Mouse (Mus musculus): ENCODE measurements around the gene Bag5.

The Bag5 gene

DNA sequence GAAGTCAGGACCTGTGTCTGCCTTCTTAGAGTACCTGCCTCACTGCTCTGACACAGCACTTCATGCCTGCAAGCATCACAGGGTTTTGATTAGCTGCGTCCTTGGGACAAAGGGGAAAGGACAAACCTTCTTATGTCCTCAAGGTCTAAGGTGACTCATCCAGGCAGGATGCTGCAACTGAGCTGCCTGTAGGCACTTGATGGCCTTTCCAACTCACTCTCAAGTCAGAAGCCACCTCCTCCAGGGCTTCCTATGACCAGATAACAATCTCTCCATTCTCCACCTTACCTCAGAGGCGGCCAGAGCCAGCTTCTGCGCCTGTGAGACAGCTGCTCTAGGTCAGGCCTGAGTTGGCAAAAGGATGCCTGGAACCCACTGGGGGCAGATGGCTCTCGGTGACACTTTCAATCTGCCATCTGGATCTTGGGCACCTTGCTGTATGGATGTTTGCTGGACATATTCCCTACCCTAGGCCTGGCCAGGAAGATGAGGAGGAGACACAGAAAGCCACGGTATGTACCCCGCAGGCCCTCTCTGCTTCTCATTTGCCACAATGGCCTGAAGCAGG, 14.6 kb downstream of the Bag5 start:
- DNase-seq (ENCODE audit: extremely low spot score, low spot score) = no peak

DNA sequence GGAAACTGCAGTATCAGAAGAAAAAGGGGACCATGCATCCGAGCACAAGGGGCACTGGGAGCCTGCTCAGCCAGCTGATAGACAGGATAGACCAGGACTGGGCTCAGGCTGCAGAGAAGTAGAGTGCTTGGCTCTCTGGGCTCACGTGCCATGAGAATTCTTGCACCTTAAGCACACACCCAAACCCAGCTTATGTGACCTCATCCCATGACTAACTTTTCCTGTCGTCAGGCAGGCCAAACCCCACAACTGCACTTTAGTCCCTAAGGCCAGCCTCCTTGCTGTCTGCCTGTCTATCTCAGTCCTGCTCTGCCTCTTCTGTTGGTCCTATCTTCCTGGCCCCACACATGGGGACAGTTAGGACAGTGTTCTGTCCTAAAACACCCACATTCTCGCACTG, 15.3 kb downstream of the Bag5 start:
- DNase-seq (ENCODE audit: extremely low spot score, low spot score) = no peak

DNA sequence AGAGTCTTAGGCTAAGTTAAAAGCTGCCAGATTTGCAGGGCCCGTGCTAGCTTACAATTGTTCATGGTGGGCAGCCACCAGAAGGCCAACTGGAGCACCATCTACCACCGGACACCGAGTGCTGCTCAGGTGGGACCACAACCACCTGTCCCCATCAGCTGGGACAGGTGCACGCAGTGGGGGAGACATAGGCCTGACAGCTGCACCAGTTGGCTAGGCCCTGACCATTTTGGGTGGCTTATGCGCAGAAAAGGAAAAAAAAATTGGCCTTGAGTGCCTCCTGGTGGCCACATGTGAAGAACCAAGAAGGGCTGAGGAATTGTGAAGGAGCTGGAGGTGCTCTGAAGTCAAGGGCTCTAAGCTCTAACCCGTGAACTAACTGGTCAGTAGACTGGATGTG, 16.8 kb downstream of the Bag5 start:
- DNase-seq (ENCODE audit: extremely low spot score, low spot score) = peak; percentile 78

DNA sequence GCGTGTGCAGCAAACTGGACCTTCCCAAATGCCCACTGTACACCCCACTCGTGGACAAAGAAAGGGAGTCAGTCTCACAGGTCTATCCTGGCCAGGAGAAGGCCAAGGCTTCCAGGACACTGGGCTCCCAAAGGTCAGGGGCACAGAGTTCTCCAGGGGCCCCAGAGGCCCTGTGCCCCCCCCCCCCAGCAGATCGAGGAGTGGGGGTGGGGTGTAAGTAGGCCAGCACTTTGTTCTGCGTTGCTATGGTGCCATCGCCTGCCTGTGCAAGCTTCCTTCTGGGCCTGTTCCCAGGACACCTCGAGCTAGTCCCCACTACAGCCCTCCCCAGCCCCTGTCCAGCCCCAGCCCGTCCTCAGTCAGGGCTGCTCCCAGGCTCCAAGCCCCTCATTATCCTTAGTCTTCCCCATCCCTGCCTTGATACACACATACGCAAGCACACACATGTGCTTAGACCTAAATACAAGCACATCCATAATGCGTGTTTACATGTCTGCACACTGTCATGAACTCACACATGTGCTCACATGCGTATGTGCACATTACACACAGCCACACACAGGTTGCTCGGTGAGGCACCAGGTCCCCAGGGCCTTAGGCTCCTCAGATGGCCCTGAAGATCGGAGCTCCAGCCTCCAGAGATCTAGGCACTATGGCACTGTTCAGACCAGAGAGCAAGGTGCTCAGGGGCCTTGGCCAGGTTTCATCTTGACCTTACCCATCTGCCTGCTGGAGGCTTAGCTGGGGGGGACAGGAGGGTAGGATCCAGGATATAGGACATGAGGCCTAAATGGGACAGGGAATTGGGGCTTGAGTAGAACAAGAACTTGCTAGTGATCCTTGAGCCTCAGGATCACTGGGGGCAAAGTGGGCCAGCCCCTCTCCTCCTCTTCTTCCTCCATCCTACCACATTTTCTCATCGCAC, 17.9 kb downstream of the Bag5 start:
- DNase-seq (ENCODE audit: extremely low spot score, low spot score) = peak; percentile 61

DNA sequence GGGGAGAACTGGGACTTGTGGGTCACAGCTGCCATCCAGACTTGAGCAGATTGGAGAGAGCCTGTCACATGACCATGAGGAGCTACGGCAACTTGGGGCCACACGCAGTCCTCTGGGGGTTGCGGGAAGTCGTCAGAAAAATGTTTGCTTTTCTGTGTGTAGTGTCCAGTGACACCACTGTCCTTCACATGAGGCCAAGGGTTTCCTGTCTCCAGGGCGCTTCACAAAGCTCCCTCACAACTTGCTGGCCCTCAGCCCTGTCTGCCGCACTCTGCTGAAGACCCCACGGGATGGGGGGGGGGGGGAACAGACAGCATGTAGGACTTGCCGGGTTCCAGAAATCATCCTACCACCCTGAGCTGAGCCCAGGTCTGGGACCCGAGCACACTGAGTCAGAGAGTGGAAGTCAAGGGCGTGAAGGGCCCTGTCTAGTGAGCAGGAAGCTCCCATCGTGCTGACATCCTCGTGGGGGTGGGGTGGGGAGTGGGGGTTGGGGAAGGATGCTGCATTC, 18.7 kb downstream of the Bag5 start:
- DNase-seq (ENCODE audit: extremely low spot score, low spot score) = peak; percentile 58

DNA sequence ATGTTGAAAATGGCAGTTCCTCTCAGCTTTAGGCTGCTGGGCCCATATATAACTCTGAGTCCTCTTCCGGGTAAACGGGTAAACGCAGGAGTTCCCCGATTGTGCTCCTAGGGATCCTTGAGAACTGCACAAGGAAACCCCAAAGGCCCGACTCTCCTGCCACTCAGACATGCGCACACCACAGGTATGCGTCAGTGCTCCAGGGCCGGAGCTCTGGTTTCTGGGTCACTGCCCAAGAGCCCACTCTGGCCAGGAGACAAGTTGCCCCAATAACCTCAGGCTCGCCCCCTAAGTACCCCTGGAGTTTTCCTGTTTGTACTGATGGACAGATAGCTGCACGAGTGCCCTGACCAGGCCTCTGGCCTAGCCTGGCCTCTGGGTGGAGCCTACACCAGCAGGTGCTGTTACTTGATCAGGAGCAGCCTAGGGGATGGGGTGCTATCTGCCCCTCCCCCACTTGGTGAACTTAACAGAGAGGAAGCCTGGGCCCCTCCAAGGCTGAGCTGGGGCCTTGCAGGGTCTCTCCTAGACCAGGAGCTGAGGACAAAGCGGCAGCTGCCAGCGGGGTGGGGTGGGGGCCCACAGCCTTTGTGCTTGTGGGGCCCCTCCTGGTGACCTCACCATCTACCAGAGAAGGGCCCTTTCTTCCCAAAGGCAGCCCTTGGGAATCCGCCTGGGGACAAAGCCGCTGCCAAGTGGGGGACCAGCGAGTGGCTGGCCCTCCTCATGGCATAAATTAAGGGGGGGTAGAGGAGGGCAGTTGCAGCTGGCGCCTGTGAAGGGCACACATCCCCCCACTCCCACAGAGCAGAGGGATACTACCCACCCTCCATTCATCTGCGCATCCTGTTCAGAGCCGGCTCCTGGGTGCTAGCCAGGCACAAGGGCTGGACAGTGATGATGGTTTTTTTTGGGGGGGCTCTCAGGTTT, 19.5 kb downstream of the Bag5 start:
- peak; percentile 85 for DNase-seq (ENCODE audit: extremely low spot score, low spot score)

DNA sequence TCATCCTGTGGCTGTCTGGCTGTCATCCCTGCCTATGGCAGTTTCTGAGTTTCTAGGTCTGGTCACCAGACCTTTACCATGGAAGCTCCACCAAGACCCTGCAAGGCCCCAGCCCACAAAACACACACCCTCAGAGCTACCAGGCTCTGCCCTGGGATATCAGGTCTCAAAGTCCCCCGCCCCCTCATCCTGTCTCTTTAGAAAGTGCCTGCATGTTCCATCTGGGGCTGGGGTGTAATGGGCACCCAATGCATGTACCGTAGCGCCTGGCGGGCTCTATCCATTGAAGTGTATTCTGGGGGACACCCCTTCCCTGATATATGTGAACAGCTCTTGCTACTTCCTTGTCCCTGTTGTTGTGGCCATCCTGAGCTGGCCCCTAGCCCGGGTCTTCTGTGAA, 20.2 kb downstream of the Bag5 start:
- DNase-seq (ENCODE audit: extremely low spot score, low spot score) = peak; percentile 33

DNA sequence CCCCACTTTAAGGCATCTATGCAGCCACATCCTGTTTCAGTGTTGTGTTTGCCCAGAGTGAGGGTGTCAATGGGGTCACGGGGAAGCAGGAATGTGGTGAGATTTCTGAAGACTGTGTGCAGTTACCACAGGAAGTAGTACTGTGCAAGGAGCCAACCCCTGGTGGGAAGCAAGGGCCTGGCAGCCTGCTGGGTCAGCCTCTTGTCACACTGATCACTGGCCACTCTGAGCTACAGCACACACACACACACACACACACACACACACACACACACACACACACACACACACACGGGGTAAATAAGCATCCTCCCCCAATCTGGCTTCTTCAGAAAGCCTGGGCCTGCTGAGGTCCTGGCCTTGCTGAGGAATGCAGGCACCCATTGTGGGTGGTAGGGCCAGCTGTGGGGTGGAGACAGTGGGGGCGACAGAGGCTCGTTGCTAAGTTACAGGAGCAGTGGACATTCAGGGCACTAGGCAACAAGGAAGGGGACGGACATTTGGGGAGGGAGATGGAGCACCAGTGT, 21.6 kb downstream of the Bag5 start:
- DNase-seq (ENCODE audit: extremely low spot score, low spot score) = peak; percentile 71

DNA sequence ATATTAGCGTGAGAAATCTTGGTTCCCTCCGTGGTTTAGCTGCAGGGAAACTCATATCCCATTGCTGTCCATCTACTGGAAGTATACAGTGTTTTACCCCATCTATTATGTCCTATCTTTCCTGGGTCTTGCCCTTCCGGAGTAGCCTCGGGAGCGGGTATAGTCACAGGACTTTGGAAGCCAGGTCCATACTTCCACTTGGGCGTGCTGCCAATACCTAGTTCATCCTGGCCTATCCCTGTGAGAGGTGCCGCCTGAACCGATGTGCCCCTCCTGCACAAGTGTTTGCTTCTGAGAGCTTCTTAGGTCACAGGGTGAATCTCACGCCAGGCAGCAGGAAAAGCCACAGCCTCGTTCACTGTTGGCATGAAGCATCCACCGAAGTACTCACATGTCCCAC, 23.6 kb downstream of the Bag5 start:
- DNase-seq (ENCODE audit: extremely low spot score, low spot score) = no peak

DNA sequence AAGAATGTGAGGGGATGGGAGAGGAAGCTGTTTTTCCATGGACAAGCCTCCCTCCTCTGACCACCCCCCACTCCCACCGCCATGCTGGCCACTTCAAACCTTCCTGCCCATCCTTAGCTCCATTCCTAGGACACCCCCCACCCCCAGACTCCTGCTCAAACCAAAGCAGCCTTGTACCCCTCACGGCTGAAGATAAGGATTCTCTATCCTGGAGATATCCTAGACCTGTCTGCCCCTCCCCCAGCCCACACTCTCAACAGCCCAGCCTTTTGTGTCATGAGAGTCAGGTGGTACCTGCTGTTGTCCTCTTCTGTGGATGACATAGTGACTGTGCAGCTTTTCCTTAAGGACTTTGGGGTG, 25.0 kb downstream of the Bag5 start:
- DNase-seq (ENCODE audit: extremely low spot score, low spot score) = no peak

DNA sequence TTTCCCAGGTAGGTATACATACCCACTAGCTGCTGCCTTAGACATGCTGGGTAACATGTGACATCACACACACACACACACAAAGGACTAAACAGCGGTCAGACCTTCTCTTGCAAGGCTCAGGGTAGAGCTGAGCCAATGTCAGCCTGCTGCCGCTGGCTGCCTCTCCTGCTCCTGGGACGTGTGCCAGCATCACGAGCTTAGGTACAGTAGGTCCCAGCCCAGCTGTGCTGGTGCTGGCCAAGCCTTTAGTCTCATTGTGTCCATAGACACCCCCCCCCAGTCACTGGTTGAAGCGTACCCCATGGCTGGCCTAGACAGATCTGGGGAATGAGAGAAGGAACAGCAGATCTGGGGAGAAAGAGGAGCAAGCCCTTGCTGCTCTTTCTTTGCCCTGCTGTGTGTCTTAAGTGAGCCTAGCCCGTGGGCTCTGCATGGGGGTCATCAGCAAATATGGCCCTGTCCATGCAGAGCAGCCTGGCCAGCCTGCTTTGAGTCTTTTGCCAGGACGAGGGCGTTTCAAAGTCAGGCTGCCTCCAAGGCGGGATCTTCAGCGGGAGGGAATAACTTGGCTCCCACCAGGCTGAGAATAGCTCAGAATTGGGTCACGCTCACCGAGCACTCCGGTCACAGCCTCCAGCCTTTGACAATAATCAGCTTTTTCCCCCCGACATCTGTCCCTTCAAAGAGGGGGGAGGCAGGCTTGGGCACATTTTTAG, 25.5 kb downstream of the Bag5 start:
- DNase-seq (ENCODE audit: extremely low spot score, low spot score) = no peak

DNA sequence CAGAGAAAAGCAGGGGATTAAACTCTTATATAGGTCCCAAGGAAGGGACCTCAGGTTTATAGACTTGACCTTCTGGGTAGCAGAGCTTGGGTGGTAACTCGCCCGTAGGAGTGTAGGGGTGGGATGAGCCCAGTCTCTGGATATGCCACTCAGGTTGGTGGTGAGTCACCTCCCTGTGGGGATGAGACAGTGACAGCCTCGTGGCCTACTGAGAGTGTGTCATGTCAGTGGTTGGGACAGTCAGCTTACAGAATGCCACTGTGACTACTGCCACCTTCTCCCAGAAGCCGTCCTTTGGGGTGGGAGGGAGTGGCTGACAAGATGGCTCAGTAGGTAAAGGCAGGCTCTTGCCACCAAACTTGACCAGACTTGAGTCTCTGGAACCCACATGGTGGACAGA, 26.7 kb downstream of the Bag5 start:
- no peak for DNase-seq (ENCODE audit: extremely low spot score, low spot score)

DNA sequence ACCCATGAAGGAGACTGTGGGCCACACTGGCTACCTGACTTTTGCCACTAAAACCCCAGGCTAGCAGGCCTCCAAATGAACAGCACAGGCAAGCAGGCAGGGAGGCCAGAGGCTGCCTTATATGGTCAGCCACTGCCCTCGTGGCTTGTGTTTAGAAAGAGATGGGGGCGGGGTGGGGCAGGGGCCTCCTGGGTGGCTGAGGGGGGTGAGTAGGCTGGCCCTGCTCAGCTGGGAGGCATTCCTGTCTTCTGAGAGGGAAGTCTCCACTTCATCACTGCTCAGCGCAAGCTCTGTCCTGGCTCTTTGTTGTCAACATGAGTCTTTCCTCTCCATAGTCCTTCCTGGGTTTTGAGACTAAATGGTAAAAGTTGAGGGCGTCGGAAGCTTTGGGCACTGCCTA, 30.3 kb downstream of the Bag5 start:
- DNase-seq (ENCODE audit: extremely low spot score, low spot score) = no peak

DNA sequence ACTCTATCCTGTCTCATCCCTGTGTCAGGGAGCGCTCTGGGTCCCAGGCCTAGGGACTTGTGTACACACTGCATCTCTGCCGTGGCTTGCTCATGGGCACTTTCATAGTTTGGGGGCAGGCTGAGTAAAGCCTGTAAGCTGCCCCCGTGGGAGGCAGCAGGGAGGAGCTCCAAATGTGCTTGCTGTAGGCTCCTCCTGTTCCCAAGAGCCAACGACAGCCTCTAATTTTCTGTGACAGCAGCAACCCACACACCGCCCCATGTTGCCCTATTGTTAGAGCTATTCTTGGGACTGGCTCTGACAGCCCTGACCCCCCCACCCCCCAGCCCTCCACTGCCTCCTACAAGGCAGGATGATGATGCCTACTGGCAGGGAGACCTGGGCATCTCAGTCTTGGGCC, 31.1 kb downstream of the Bag5 start:
- no peak for DNase-seq (ENCODE audit: extremely low spot score, low spot score)

DNA sequence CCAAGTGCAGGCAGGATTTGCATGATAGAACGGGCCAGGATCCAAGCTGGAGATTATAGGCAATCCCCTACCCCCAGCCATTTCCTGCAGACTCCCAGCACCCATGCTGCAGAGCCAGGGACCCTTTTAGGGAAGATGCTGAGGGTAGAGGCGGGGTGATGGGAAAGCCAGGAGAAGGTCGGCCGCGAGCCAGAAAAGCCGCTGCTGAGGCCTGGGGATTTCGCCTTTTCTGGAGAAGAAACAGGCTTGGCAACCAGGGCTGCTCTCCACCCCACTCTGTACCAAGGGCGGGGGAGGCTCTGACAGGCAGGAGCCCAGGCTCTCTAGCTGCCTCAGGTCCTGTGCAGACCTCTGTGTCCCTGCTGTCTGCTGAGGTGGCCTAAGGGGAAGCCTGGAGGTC, 31.8 kb downstream of the Bag5 start:
- DNase-seq (ENCODE audit: extremely low spot score, low spot score) = no peak

DNA sequence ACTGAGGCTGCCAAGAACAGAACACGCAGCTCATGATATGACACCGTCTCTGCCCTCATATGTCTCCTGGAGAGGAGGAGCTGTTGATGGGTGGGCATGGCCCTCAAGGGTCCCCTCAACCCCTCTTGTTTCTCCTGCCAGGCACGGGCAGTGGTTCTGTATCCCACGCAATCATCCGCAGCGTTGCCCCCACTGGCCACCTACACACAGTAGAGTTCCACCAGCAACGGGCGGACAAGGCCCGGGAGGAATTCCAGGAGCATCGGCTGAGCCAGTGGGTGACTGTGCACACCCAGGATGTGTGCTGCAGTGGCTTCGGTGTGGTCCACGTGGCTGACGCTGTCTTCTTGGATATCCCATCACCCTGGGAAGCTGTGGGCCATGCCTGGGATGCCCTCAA, 32.4 kb downstream of the Bag5 start:
- no peak for DNase-seq (ENCODE audit: extremely low spot score, low spot score)

DNA sequence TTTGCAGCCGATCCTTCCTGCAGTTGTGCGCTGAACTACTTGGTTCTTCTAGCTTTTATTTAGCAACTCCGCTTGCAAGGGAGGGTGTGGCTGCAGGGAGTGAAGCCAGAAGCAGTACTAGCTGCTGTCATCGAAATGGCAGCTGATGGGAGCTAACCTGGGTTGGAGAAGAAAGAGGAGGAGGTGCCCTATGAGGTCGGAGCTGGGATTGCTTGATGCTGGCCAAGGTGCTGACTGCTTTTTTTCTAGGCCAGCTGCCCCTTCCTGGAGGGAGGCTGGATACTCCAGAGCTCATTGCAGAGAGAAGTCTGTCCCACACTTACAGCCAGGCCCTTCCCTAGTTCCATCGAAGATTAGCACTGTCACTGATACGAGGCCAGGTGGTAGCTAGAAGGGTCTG, 34.1 kb downstream of the Bag5 start:
- DNase-seq (ENCODE audit: extremely low spot score, low spot score) = no peak

DNA sequence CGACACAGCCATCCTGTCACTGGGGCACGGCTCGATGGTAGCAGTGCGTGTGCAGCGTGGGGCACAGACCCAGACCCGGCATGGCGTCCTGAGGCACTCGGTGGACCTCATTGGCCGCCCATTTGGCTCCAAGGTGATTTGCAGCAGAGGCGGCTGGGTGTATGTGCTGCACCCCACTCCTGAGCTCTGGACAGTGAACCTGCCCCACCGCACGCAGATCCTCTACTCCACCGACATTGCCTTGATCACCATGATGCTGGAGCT, 34.5 kb downstream of the Bag5 start:
- DNase-seq (ENCODE audit: extremely low spot score, low spot score) = no peak

DNA sequence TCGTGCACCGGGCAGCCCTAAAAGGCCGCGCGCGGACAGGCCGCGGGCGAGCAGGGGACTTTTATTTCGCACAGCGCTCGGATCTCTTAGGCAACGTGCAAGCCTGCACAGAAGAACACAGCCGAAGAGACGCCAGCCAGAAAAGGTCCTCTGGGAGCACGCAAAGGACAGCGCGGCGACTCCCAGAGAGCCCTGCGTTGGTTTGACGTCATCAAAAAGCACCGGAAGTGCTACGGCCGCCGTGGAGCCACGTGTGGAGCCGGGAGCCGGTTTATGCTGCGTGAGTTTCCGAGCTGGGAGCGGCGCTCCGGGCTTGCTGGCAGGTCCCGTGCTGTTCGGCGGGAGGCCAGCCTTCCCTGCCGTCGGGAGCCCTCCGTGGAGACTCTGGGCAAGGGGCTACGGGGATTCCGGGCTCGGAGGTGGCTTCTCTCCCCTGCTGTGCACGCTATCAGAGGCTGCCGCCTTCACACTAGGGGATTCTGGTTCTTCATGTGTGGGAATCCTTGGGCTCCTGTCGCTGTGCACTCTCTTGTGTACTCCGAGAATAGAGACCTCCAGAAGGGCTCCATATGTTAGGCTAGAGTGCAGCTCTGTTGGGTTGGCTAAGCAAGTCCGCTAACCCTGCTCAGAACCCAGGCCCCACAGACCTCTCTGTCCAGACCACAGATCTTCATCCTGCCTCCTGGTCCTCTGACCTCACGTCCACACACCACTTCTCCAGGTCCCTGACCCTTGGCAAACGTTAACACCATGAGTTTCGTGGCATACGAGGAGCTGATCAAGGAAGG, 35.0 kb downstream of the Bag5 start, which contains the start of gene Trmt61a:
TSS of gene Trmt61a (plus strand) at position 224 of the 788 bp plus-strand sequence.
- DNase-seq (ENCODE audit: extremely low spot score, low spot score) = peak; percentile 97

DNA sequence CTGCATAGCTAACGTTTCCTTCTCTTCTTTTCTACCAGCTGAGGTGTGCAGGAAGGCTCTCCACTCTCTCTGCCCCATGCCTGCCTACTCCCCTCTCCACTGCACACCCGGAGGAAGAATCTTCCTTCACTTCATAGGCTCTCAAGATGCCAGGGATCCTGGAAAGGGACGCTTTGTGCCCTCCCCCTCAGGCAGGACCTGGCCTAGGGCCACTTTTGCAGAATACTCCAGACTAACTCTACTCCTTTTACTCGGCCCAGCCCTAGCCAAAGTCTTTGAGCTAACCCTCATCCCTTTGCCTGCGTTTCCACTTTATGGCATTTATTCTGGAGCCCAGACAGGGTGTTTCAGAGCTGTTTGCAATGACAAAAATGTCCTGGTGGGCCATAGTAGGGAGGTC, 35.6 kb downstream of the Bag5 start:
- DNase-seq (ENCODE audit: extremely low spot score, low spot score) = no peak

Data from neural tube, embryonic 10.5 days (tissue).